8 mouse cellular contexts compared by ENCODE assay signal in genomic region chr1:37871704-37872103, GRCm38 (mm10). TPM values are rescaled to one million over a fixed set of nuclear protein-coding genes. Genes with fewer than 3 reads are reported as not detected.
A peak's percentile ranks its signal among the peaks of the same experiment; 100 is the strongest.
DNase-seq lines count a peak whose midpoint lies in the region; ATAC-seq and TF ChIP-seq lines count a peak whose summit lies in the region.

Gene Lipt1, plus strand, starts transcription at chr1:37871738.

- 10% methylated on average over 7 of the region's 7 CpGs for WGBS in kidney, adult 2 months
- 9% methylated on average over 7 of the region's 7 CpGs for WGBS in hindbrain, embryonic 14.5 days

- TF ChIP-seq POLR2A in kidney, adult 2 months (IDR thresholded peaks at IDR 0.05; ENCODE audit: low read depth, low read length): no peak
- TF ChIP-seq POLR2A in MEL (IDR thresholded peaks at IDR 0.05; ENCODE audit: control insufficient read depth in 1 of 2, insufficient read depth in 1 of 2, low read depth in 1 of 2, low read length in 2 of 2, poor library complexity in 1 of 2): no peak

- no peak for DNase-seq in kidney, adult 2 months
- no peak for DNase-seq in kidney, postnatal 14 days
- no peak for DNase-seq in MEL (ENCODE audit: low read depth, low spot score)
- DNase-seq in hindbrain, embryonic 14.5 days (ENCODE audit: low spot score): no peak
- DNase-seq in lung, postnatal 14 days: peak; percentile 42
- no peak for DNase-seq in natural killer cell, adult 2 months (ENCODE audit: low spot score in 2 of 2)
- DNase-seq in embryo, embryonic 11 days: no peak

- H3K4me2 ChIP-seq in hindbrain, embryonic 14.5 days (replicated peaks): peak within 1 kb of the TSS; percentile 81

- H3K4me3 ChIP-seq in kidney, adult 2 months (ENCODE audit: insufficient read depth, low read depth, low read length): peak within 1 kb of the TSS; percentile 84
- peak within 1 kb of the TSS; percentile 81 to 82 for H3K4me3 ChIP-seq in MEL (ENCODE audit: control insufficient read depth in 1 of 2, insufficient read depth in 1 of 2, low read depth in 2 of 2, low read length in 2 of 2)
- peak within 1 kb of the TSS; percentile 44 for H3K4me3 ChIP-seq in hindbrain, embryonic 14.5 days (replicated peaks; ENCODE audit: low read length)

- no peak for TF ChIP-seq CTCF in kidney, adult 2 months (conservative IDR thresholded peaks at IDR 0.05; ENCODE audit: insufficient read depth, insufficient read length, low read depth, low read length)
- TF ChIP-seq CTCF in MEL (IDR thresholded peaks at IDR 0.05 in 2 of 3, conservative IDR thresholded peaks at IDR 0.05 in 1 of 3; ENCODE audit: control insufficient read depth in 1 of 3, insufficient read depth in 1 of 3, low read depth in 2 of 3, low read length in 3 of 3, poor library complexity in 1 of 3, severe bottlenecking in 1 of 3): no peak

- ATAC-seq in erythroblast, adult 5-6 weeks (replicated peaks; ENCODE audit: low FRiP score, poor library complexity, severe bottlenecking): 0 out of 2 replicates have a peak, but pooled peaks have one; percentile 25
- peak; percentile 57; the same call in 1 of the 2 replicates for ATAC-seq in hindbrain, embryonic 14.5 days (ENCODE audit: low FRiP score)

- TF ChIP-seq RAD21 in MEL (IDR thresholded peaks at IDR 0.05; ENCODE audit: low read depth, low read length): no peak

- H3K27me3 ChIP-seq in kidney, adult 2 months (replicated peaks; ENCODE audit: control insufficient read depth, insufficient read depth, low read length): no peaks in the 10 kb centered on the region
- no peaks in the 10 kb centered on the region for H3K27me3 ChIP-seq in MEL (ENCODE audit: control insufficient read depth in 1 of 2, insufficient read depth in 2 of 2, low read length in 2 of 2)
- H3K27me3 ChIP-seq in hindbrain, embryonic 14.5 days (ENCODE audit: control insufficient read depth, insufficient read depth, low read length): no peaks in the 10 kb centered on the region

- H3K36me3 ChIP-seq in kidney, adult 2 months (ENCODE audit: control insufficient read depth, insufficient read depth, low read length): no peaks in the 10 kb centered on the region
- H3K36me3 ChIP-seq in MEL (ENCODE audit: control insufficient read depth in 1 of 2, insufficient read depth in 2 of 2, low read length in 2 of 2): peaks cover 0 to 13% of the 10 kb centered on the region in 2 experiments; a peak in 2 of 4 replicates
- peaks cover 20% of the 10 kb centered on the region for H3K36me3 ChIP-seq in hindbrain, embryonic 14.5 days (replicated peaks; ENCODE audit: control insufficient read depth, insufficient read depth)

- no peaks in the 10 kb centered on the region for H3K9me3 ChIP-seq in MEL (replicated peaks; ENCODE audit: insufficient read depth, low read length)
- 0 out of 2 replicates have a peak, but pooled peaks cover 9% of the 10 kb centered on the region for H3K9me3 ChIP-seq in hindbrain, embryonic 14.5 days (ENCODE audit: control insufficient read depth, low read length)

- peak within 1 kb of the TSS; percentile 66 for H3K27ac ChIP-seq in kidney, adult 2 months (ENCODE audit: insufficient read depth, low read depth, low read length)
- H3K27ac ChIP-seq in MEL (ENCODE audit: control insufficient read depth, low read depth, low read length): peak within 1 kb of the TSS; percentile 89
- H3K27ac ChIP-seq in hindbrain, embryonic 14.5 days: peak within 1 kb of the TSS; percentile 53

- H3K4me1 ChIP-seq in kidney, adult 2 months (ENCODE audit: control insufficient read depth, insufficient read depth, low read length): peaks cover 7% of the 10 kb centered on the region; the same call in 1 of the 2 replicates
- peaks cover 2 to 13% of the 10 kb centered on the region in 2 experiments; a peak in 3 of 4 replicates for H3K4me1 ChIP-seq in MEL (ENCODE audit: control insufficient read depth in 1 of 2, insufficient read depth in 2 of 2, low read length in 2 of 2)
- H3K4me1 ChIP-seq in hindbrain, embryonic 14.5 days (replicated peaks; ENCODE audit: control insufficient read depth, insufficient read depth, low read length): peaks cover 14% of the 10 kb centered on the region

- no peaks in the 10 kb centered on the region; the same call in 1 of the 2 replicates for H3K79me2 ChIP-seq in MEL (ENCODE audit: control insufficient read depth, insufficient read depth, low read length, poor library complexity)

- H3K9ac ChIP-seq in MEL (ENCODE audit: control insufficient read depth, low read depth, low read length, poor library complexity, severe bottlenecking): peak within 1 kb of the TSS; percentile 78
- H3K9ac ChIP-seq in hindbrain, embryonic 14.5 days: peak within 1 kb of the TSS; percentile 52

- TF ChIP-seq EP300 in MEL (IDR thresholded peaks at IDR 0.05; ENCODE audit: low read depth in 1 of 2, low read length in 2 of 2): no peak

TF ChIP-seq in MEL, 35 proteins besides CTCF, POLR2A, EP300 and RAD21:
- TF ChIP-seq GATA1 (IDR thresholded peaks at IDR 0.05; ENCODE audit: low read depth, low read length): no peak
- TF ChIP-seq ZC3H11A (IDR thresholded peaks at IDR 0.05; ENCODE audit: low read depth, low read length): no peak
- TF ChIP-seq MYB (IDR thresholded peaks at IDR 0.05; ENCODE audit: low read depth, low read length): no peak
- no peak for TF ChIP-seq ZMIZ1 (IDR thresholded peaks at IDR 0.05; ENCODE audit: low read depth, low read length)
- TF ChIP-seq USF2 (IDR thresholded peaks at IDR 0.05; ENCODE audit: borderline replicate concordance in 1 of 2, insufficient read depth in 1 of 2, low read depth in 1 of 2, low read length in 2 of 2): no peak
- TF ChIP-seq MAX (IDR thresholded peaks at IDR 0.05; ENCODE audit: low read length): no peak
- no peak for TF ChIP-seq NRF1 (IDR thresholded peaks at IDR 0.05; ENCODE audit: insufficient read depth, low read depth, low read length, poor library complexity, severe bottlenecking)
- no peak for TF ChIP-seq SMC3 (IDR thresholded peaks at IDR 0.05; ENCODE audit: low read depth, low read length)
- TF ChIP-seq TBP (IDR thresholded peaks at IDR 0.05; ENCODE audit: low read depth, low read length): no peak
- no peak for TF ChIP-seq ELF1 (IDR thresholded peaks at IDR 0.05; ENCODE audit: low read depth, low read length)
- no peak for TF ChIP-seq KAT2A (conservative IDR thresholded peaks at IDR 0.05; ENCODE audit: low read depth, low read length)
- TF ChIP-seq BHLHE40 (IDR thresholded peaks at IDR 0.05; ENCODE audit: borderline replicate concordance, low read depth, low read length): no peak
- TF ChIP-seq SIN3A (IDR thresholded peaks at IDR 0.05; ENCODE audit: low read length): no peak
- TF ChIP-seq ZKSCAN1 (IDR thresholded peaks at IDR 0.05; ENCODE audit: low read depth, low read length): no peak
- no peak for TF ChIP-seq CHD1 (IDR thresholded peaks at IDR 0.05; ENCODE audit: low read depth, low read length)
- TF ChIP-seq E2F4 (IDR thresholded peaks at IDR 0.05; ENCODE audit: borderline replicate concordance, low read depth, low read length): no peak
- TF ChIP-seq MEF2A (IDR thresholded peaks at IDR 0.05; ENCODE audit: extremely low read depth, insufficient replicate concordance, low read depth, low read length, poor library complexity, severe bottlenecking): no peak
- TF ChIP-seq ETS1 (IDR thresholded peaks at IDR 0.05; ENCODE audit: low read depth, low read length): no peak
TF ChIP-seq in MEL: peak in this region for 0.

RNA-seq across cellular contexts. Expression of gene Lipt1, which starts in this region (rescaled TPM):
- 3.7 and 4.4 TPM in 2 replicates for polyA plus RNA-seq in kidney, adult 2 months (2012; rRNA removed)
- 7.0 and 7.9 TPM in 2 replicates for total RNA-seq in MEL (2012; rRNA removed)
- polyA plus RNA-seq in MEL (2012; ENCODE audit: insufficient read depth in 1 of 2, insufficient read length in 2 of 2, low read depth in 1 of 2, low replicate concordance in 2 of 2, missing spikeins in 1 of 2): 1 to 10 TPM in 1 of 2 experiments, not detected in 1; 7.1 TPM
- 0.63 TPM in 1 of 2 replicates, not detected in the other for total RNA-seq in erythroblast, adult 5-6 weeks (2015; ENCODE audit: low replicate concordance)
- total RNA-seq in erythroblast, adult 5-6 weeks (2017; ENCODE audit: low replicate concordance): not detected in 2 replicates
- polyA plus RNA-seq in hindbrain, embryonic 14.5 days (2014; fragmentation: Nextera tagmentation; extraction: Ambion mirVana): 7.9 and 9.0 TPM in 2 replicates

Comparison
In these comparisons a context has a peak if more than half of its experiments do, and no peak if none do; other contexts are left out.
1. Peak in ATAC-seq in erythroblast, adult 5-6 weeks; RNA of the gene not detected or under 1 TPM.